Mouse (Mus musculus) E14TG2a.4 (cell line): ENCODE measurements around the gene Fndc5.

Source experiments
- H3K27me3 ChIP-seq: 2 replicates; pipeline ENCODE4 v1.6.1; 2014; ENCODE audit warnings: low read length, control low read depth; ENCODE audit not compliant: insufficient read depth
- H3K36me3 ChIP-seq: 2 replicates; pipeline ENCODE4 v1.6.1; 2014; ENCODE audit warnings: low read length, control low read depth; ENCODE audit not compliant: insufficient read depth
- H3K4me1 ChIP-seq: replicated peaks from 2 replicates; pipeline ENCODE4 v1.6.1; 2014; ENCODE audit warnings: low read depth, low read length, control low read depth
- H3K4me3 ChIP-seq: replicated peaks from 2 replicates; pipeline ENCODE4 v1.5.1; 2014; ENCODE audit warnings: mild to moderate bottlenecking, low read length
- H3K9me3 ChIP-seq: 2 replicates; pipeline ENCODE4 v1.6.1; 2014; ENCODE audit warnings: low read length, control low read depth
- CTCF ChIP-seq: conservative IDR thresholded peaks from 2 replicates; pipeline ENCODE4 v1.5.1; 2014; ENCODE audit warnings: low read length
- NANOG ChIP-seq: IDR thresholded peaks from 2 replicates; pipeline ENCODE4 v1.6.1; 2014; ENCODE audit warnings: borderline replicate concordance, low read length, mixed read lengths
- POU5F1 ChIP-seq: IDR thresholded peaks from 2 replicates; pipeline ENCODE4 v1.6.1; 2014; ENCODE audit warnings: low read length, borderline replicate concordance

The Fndc5 gene

DNA sequence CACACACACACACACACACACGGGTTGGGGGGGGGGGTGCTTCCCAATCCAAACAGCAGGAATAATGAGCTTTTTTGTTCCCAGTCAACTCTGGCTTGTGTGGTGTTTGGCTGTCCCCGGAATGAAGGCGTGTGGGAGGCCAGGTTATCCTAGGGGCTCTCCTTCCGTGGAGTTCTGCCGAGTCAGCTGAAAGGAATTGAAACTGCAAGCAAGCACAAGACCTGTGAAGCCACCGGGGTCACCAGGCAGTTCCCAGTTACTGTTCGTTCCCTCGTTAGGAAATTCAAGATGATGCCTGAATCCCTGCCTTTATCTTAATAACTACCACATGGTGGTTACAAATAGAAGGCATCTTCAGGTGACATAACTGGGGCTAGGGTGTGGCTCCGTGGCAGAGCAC, 7.4 kb upstream of the Fndc5 start:
- TF ChIP-seq NANOG (no peak), POU5F1 (no peak), CTCF (no peak)
- Histone ChIP-seq H3K4me1 (peaks cover 62% of the 10 kb centered on the region), H3K4me3 (no peak overlapping the region), H3K27me3 (peaks cover 22% of the 10 kb centered on the region), H3K36me3 (no peaks in the 10 kb centered on the region), H3K9me3 (no peaks in the 10 kb centered on the region)

DNA sequence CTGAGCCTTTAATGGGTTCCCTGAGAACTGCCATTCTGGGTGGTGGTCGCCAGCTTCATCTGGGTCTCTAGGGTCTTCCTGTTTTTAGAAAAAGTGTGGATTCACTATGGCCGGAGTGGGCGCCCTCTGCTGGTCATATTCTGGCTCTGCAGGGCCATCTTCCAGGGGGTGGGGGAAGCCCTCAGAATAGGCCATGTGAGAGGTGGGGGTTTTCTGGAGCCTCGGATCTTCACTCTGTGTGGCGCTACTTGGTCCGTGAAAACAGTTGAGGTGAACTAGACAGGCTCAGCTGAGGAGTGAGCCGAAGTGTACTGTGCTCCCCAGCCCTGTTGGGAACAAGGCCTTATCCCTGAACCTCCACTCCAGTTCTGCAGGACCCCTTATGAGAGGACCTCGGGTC, 6.7 kb upstream of the Fndc5 start:
- Histone ChIP-seq H3K4me1 (peaks cover 62% of the 10 kb centered on the region), H3K9me3 (no peaks in the 10 kb centered on the region), H3K4me3 (peak overlapping the region; percentile 68), H3K36me3 (no peaks in the 10 kb centered on the region), H3K27me3 (peaks cover 15% of the 10 kb centered on the region)
- peak; percentile 93 for TF ChIP-seq CTCF
- no peak for TF ChIP-seq NANOG

DNA sequence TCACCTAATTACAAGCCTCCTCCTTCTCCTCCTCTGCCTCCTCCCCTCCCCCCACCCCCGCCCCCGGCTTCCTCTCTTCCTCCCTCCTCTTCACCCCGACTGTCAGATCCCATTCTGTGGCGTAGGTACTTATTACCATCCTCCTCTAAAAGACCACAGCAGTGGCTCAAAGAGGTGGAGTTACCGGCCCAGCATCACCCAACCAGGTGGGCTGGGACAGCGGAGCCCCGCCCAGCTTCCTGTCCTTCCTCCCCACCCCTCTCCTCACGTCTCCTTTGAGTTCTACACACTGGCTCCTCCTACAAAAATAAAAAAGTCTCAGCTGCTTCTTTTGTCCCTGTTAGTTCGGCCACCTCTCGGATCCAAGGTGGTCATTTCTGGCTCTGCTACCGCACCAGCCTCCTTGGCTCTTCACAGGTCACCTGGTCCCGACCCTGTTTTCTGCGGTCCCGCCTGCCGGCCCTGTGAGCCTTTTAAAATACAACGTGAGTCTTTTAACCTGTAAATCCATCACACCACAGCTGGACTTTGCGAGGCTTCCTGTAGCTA, 6.0 kb upstream of the Fndc5 start:
- Histone ChIP-seq H3K4me3 (peak overlapping the region; percentile 68), H3K4me1 (peaks cover 57% of the 10 kb centered on the region), H3K9me3 (no peaks in the 10 kb centered on the region), H3K27me3 (peaks cover 17% of the 10 kb centered on the region), H3K36me3 (no peaks in the 10 kb centered on the region)
- TF ChIP-seq CTCF (no peak), NANOG (no peak), POU5F1 (no peak)

DNA sequence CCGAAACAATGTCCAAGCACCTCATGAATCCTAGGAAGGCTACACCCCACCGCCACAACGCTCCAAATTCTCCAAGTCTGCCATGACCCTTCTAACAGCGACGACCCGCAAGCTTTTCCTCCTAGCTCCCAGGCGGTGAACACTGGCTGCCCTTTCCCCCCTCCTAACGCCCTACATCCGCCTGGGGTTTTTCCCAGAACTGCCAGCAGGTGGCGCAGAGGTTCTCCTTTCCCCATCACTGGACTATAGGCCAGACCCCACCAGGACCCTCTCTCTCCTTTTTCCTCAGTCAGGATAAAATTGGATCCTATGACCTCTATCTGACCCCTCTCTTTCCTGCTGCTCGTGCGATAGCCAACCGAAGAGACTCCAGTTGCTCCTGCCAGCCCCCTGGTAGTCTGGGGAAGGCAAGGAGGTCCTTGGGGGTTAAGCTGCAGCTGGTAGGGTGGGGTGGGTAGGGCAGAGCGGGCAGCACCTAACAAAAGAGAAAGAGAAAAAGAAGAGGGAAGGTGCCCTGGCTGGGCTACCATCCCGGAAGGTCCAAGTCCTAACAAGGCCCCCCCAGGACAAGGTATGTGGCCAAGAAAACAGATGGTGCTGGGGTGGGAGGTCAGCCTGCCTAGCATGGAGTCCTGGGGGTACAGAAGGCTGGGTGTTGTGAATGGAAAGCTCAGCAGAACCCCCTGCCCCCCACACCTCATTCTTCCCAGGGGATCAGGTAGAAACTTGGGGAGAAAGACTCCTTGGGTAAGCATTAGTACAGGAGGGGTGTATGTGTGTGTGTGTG, 1.8 kb upstream of the Fndc5 start:
- no peak for TF ChIP-seq POU5F1
- TF ChIP-seq CTCF: peak; percentile 85

DNA sequence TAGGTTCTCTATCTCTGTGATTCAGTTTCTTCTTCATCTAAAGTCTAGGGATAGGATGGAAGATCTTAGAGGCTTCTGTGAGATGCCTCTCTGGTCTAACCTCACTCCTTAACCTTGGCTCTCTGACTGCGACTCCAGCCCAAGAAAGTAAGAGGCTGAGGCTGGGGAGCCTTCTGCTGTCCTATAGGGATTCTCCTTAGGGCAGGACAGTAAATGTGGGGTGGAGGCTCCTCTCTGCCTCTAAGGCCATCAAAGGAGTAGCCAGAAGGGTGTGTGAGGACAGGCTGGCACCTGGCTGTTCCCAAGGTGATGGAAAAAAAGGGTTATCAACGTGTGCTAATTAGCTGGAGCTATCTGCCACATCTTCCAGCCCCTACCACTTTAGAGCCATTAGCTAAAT, 1.2 kb upstream of the Fndc5 start:
- no peaks in the 10 kb centered on the region for H3K9me3 ChIP-seq
- no peaks in the 10 kb centered on the region for H3K36me3 ChIP-seq
- H3K4me1 ChIP-seq: peaks cover 31% of the 10 kb centered on the region
- TF ChIP-seq POU5F1 (no peak), NANOG (no peak), CTCF (no peak)
- H3K4me3 ChIP-seq: no peak overlapping the region
- peaks cover 62% of the 10 kb centered on the region for H3K27me3 ChIP-seq

More for the DNA sequence above, 1.8 kb upstream of the Fndc5 start:
- H3K27me3 ChIP-seq: peaks cover 56% of the 10 kb centered on the region
- H3K9me3 ChIP-seq: no peaks in the 10 kb centered on the region
- no peaks in the 10 kb centered on the region for H3K36me3 ChIP-seq
- no peak overlapping the region for H3K4me3 ChIP-seq
- H3K4me1 ChIP-seq: peaks cover 37% of the 10 kb centered on the region

DNA sequence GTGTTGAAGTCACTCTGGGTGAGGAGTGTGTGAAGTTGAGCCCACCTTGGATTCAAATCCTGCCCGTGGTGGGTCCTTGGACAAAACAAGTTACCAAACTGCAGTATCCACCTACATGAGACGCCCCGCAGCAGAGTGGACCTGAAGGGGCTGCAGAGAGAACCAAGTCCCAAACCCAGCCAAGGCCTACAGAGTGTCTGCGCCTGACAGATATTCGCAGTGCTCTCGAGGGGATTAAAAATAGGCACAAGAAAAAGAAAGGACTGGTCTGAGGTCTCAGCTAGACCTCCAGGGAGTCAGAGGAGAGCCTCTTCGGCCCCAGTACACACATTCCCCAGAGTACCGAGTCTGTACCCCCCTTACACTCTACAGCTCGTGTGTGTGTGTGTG, 615 bp upstream of the Fndc5 start:
- Histone ChIP-seq H3K9me3 (no peaks in the 10 kb centered on the region), H3K27me3 (peaks cover 65% of the 10 kb centered on the region), H3K4me1 (peaks cover 28% of the 10 kb centered on the region), H3K36me3 (no peaks in the 10 kb centered on the region), H3K4me3 (peak overlapping the region; percentile 77)
- TF ChIP-seq POU5F1 (no peak), NANOG (no peak), CTCF (no peak)

DNA sequence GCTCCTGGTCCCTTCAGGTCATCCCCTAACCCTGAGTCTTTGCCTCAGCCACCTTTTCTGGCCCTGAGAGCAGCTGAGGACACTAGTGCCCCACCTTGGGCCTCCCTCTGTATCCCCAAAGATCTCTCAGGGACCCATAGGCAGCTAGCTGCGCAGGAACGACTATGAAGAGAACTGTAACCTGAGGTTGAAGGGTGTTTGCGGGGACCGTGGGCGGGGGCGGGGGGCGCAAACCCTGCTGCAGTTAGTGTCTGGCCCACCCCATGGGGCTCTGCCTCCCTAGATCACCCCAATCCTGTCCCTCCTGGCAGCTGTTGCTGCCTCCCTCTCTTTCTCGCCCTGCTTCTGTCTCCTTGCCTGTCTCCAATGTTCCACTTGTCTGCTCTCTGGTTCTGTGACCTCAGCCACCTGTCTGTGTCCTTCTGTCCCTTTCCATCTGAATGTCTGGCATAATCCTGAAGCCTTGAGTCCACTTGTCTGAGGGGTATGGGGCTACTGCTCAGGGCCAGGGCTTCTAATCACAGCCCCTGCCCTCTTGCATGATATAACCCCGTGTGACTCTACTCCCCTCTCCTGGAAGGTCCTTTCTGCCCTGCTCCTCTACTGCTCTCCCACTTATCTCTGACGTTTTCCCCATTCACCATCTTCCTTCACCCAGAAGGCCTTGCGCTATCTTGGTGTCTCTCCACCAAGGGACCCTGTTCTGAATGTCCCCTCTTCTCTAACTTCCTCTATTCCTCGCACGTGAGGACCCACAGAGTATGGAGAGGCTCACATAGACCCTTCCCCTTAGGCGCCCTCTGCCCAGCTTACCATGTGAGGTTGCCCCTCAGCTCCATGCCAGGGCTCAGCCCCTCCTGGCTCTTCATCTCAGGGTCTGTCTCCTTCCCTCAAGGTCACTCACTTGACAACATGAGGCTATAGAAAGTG, 858 bp downstream of the Fndc5 start:
- Histone ChIP-seq H3K4me3 (peak overlapping the region; percentile 77), H3K4me1 (peaks cover 34% of the 10 kb centered on the region), H3K9me3 (no peaks in the 10 kb centered on the region), H3K27me3 (peaks cover 58% of the 10 kb centered on the region), H3K36me3 (no peaks in the 10 kb centered on the region)
- TF ChIP-seq POU5F1 (no peak), CTCF (no peak), NANOG (no peak)

DNA sequence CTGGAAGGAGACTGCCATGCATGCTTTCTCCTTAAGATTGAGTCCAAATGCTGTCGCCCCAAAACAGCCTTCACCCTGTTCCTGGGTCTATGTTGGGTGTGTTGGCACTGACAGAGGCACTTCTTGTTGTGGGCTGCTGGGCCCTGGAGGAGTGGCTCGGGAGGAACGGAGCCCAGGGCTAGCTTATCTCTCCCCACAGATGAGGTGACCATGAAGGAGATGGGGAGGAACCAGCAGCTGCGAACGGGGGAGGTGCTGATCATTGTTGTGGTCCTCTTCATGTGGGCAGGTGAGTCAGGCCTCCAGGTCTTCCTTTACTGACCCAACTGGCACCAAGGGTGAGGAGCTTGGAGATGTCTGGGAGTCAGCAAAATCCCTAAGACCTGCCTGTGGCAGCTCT, 2.8 kb downstream of the Fndc5 start:
- H3K4me1 ChIP-seq: peaks cover 41% of the 10 kb centered on the region
- H3K9me3 ChIP-seq: no peaks in the 10 kb centered on the region
- H3K27me3 ChIP-seq: peaks cover 58% of the 10 kb centered on the region
- H3K4me3 ChIP-seq: no peak overlapping the region
- TF ChIP-seq NANOG (no peak), CTCF (no peak), POU5F1 (no peak)
- H3K36me3 ChIP-seq: no peaks in the 10 kb centered on the region
